ENCODE assay signal across 30 mouse cellular contexts in genomic region chr19:59404082-59404481, GRCm38 (mm10). TPM values are rescaled to one million over a fixed set of nuclear protein-coding genes. Genes with fewer than 3 reads are reported as not detected.
"Had no signal": no experiment of that assay in that cellular context is flagged by ENCODE, and none has a peak within 500 bp of the region (broad histone marks: within the 10 kb centered on the region; RNA-seq: fewer than 3 reads in every experiment).

No protein-coding gene starts in this region.

- ATAC-seq: forebrain, embryonic 13.5 days; forebrain, embryonic 14.5 days; forebrain, embryonic 15.5 days; forebrain, embryonic 16.5 days; forebrain, postnatal 0 days had no signal

- H3K4me1 ChIP-seq: embryonic facial prominence, embryonic 12.5 days; embryonic facial prominence, embryonic 15.5 days; forebrain, embryonic 13.5 days had no signal

- H3K4me3 ChIP-seq: embryonic facial prominence, embryonic 10.5 days; embryonic facial prominence, embryonic 12.5 days; embryonic facial prominence, embryonic 13.5 days; embryonic facial prominence, embryonic 15.5 days; erythroblast, embryonic 14.5 days; forebrain, embryonic 10.5 days; forebrain, embryonic 12.5 days; forebrain, embryonic 13.5 days; forebrain, embryonic 15.5 days; gastrocnemius, adult 2 months; heart, adult 2 months had no signal

- H3K4me2 ChIP-seq: embryonic facial prominence, embryonic 12.5 days; embryonic facial prominence, embryonic 13.5 days; embryonic facial prominence, embryonic 15.5 days; forebrain, embryonic 12.5 days; forebrain, embryonic 13.5 days; forebrain, embryonic 15.5 days had no signal

- H3K36me3 ChIP-seq: embryonic facial prominence, embryonic 10.5 days; embryonic facial prominence, embryonic 12.5 days; embryonic facial prominence, embryonic 13.5 days; embryonic facial prominence, embryonic 15.5 days; forebrain, embryonic 10.5 days; forebrain, embryonic 12.5 days; forebrain, embryonic 15.5 days had no signal

- H3K9me3 ChIP-seq: embryonic facial prominence, embryonic 10.5 days; embryonic facial prominence, embryonic 12.5 days; embryonic facial prominence, embryonic 13.5 days; embryonic facial prominence, embryonic 15.5 days; forebrain, embryonic 10.5 days; forebrain, embryonic 12.5 days; forebrain, embryonic 13.5 days; forebrain, embryonic 15.5 days had no signal

- H3K27ac ChIP-seq: embryonic facial prominence, embryonic 10.5 days; embryonic facial prominence, embryonic 12.5 days; embryonic facial prominence, embryonic 13.5 days; embryonic facial prominence, embryonic 15.5 days; forebrain, embryonic 10.5 days; forebrain, embryonic 12.5 days; forebrain, embryonic 13.5 days; forebrain, embryonic 15.5 days; gastrocnemius, adult 2 months; heart, adult 2 months had no signal

- H3K9ac ChIP-seq: embryonic facial prominence, embryonic 12.5 days; embryonic facial prominence, embryonic 13.5 days; embryonic facial prominence, embryonic 15.5 days; forebrain, embryonic 12.5 days; forebrain, embryonic 13.5 days; forebrain, embryonic 15.5 days; forebrain, postnatal 0 days had no signal

- DNase-seq: cerebellum, adult 9-10 months; cerebellum, adult 9-11 months; cerebellum, postnatal 10 days; cerebellum, postnatal 14 days; cerebellum, postnatal 25 days; cerebellum, postnatal 36 days; embryo, embryonic 11 days; forebrain, postnatal 0 days; gastrocnemius, adult 2 months; gastrocnemius, postnatal 10 days; gastrocnemius, postnatal 14 days; gastrocnemius, postnatal 25 days; gastrocnemius, postnatal 36 days; heart, adult 11 months; heart, adult 18-20 months; heart, adult 2 months had no signal

RNA-seq across cellular contexts. Expression of gene Emx2, which starts 54.1 kb away (rescaled TPM):
- total RNA-seq: common myeloid progenitor, adult 5-6 weeks; granulocyte monocyte progenitor cell, adult 5-6 weeks; heart, adult 2 months; heart, adult 8-10 months had no signal
- polyA plus RNA-seq: erythroblast, embryonic 14.5 days; heart, adult 2 months had no signal
